Mouse (Mus musculus): Measurements from ENCODE around the gene Adgrg1. TPM values are rescaled to one million over a fixed set of nuclear protein-coding genes. Genes with fewer than 3 reads are reported as not detected.

Adgrg1 gene
- polyA plus RNA-seq, 1 experiment from 2014 or later, result 157 TPM

- WGBS, result 76% methylated on average over 2 of the region's 2 CpGs
- Histone ChIP-seq H3K27ac (ENCODE audit: low read depth, low read length) (no peak overlapping the region), H3K4me3 (ENCODE audit: low read depth, low read length) (no peak overlapping the region), H3K4me1 (ENCODE audit: control insufficient read depth, insufficient read depth, low read length) (peaks cover 5% of the 10 kb centered on the region; the same call in 1 of the 2 replicates), H3K36me3 (ENCODE audit: control insufficient read depth, insufficient read depth, low read length) (no peaks in the 10 kb centered on the region), H3K4me2 (no peak overlapping the region), H3K9me3 (ENCODE audit: control insufficient read depth, low read length) (no peaks in the 10 kb centered on the region), H3K9ac (ENCODE audit: low read length) (no peak overlapping the region), H3K27me3 (ENCODE audit: control insufficient read depth, insufficient read depth, low read length) (no peaks in the 10 kb centered on the region)
- no peak for ATAC-seq (ENCODE audit: low FRiP score)
- DNase-seq (ENCODE audit: low spot score, missing footprints), result no peak
Observed at GRCm38 (mm10) chr8:95049636-95050035, 75.1 kb downstream of the Adgrg1 start.

- DNase-seq (ENCODE audit: low spot score, missing footprints), result no peak
- Histone ChIP-seq H3K9me3 (ENCODE audit: control insufficient read depth, low read length) (no peaks in the 10 kb centered on the region), H3K4me1 (ENCODE audit: control insufficient read depth, insufficient read depth, low read length) (no peaks in the 10 kb centered on the region), H3K27ac (ENCODE audit: low read depth, low read length) (no peak overlapping the region), H3K4me3 (ENCODE audit: low read depth, low read length) (no peak overlapping the region), H3K27me3 (ENCODE audit: control insufficient read depth, insufficient read depth, low read length) (no peaks in the 10 kb centered on the region), H3K9ac (ENCODE audit: low read length) (no peak overlapping the region), H3K36me3 (ENCODE audit: control insufficient read depth, insufficient read depth, low read length) (no peaks in the 10 kb centered on the region), H3K4me2 (no peak overlapping the region)
- WGBS, result 61% methylated on average over 6 of the region's 6 CpGs
- no peak for ATAC-seq (ENCODE audit: low FRiP score)
Observed at GRCm38 (mm10) chr8:95054438-95054837, 79.9 kb downstream of the Adgrg1 start.

- H3K4me2 ChIP-seq, result no peak within 1 kb of the TSS
- H3K27ac ChIP-seq (ENCODE audit: low read depth, low read length), result no peak within 1 kb of the TSS
- H3K36me3 ChIP-seq (ENCODE audit: control insufficient read depth, insufficient read depth, low read length), result no peaks in the 10 kb centered on the region
- H3K4me1 ChIP-seq (ENCODE audit: control insufficient read depth, insufficient read depth, low read length), result no peaks in the 10 kb centered on the region
- H3K9me3 ChIP-seq (ENCODE audit: control insufficient read depth, low read length), result no peaks in the 10 kb centered on the region
- ATAC-seq (ENCODE audit: low FRiP score) (peak; percentile 73), DNase-seq (ENCODE audit: low spot score, missing footprints) (no peak)
- H3K9ac ChIP-seq (ENCODE audit: low read length), result no peak within 1 kb of the TSS
- no peaks in the 10 kb centered on the region for H3K27me3 ChIP-seq (ENCODE audit: control insufficient read depth, insufficient read depth, low read length)
- WGBS, result 26% methylated on average over 2 of the region's 2 CpGs
- no peak within 1 kb of the TSS for H3K4me3 ChIP-seq (ENCODE audit: low read depth, low read length)
Observed at GRCm38 (mm10) chr8:95054927-95055510, 80.5 kb downstream of the Adgrg1 start, which contains the start of gene Drc7. Gene Drc7 (plus strand): TSS chr8:95055103.

- H3K27ac ChIP-seq (ENCODE audit: low read depth, low read length), result no peak overlapping the region
- no peak overlapping the region for H3K4me3 ChIP-seq (ENCODE audit: low read depth, low read length)
- WGBS, result 96% methylated on average over 5 of the region's 5 CpGs
- H3K4me1 ChIP-seq (ENCODE audit: control insufficient read depth, insufficient read depth, low read length), result no peaks in the 10 kb centered on the region
- no peak overlapping the region for H3K4me2 ChIP-seq
- no peaks in the 10 kb centered on the region for H3K36me3 ChIP-seq (ENCODE audit: control insufficient read depth, insufficient read depth, low read length)
- H3K9ac ChIP-seq (ENCODE audit: low read length), result no peak overlapping the region
- H3K27me3 ChIP-seq (ENCODE audit: control insufficient read depth, insufficient read depth, low read length), result no peaks in the 10 kb centered on the region
- ATAC-seq (ENCODE audit: low FRiP score) (no peak), DNase-seq (ENCODE audit: low spot score, missing footprints) (no peak)
- no peaks in the 10 kb centered on the region for H3K9me3 ChIP-seq (ENCODE audit: control insufficient read depth, low read length)
Observed at GRCm38 (mm10) chr8:95056414-95056813, 81.9 kb downstream of the Adgrg1 start.

- ATAC-seq (ENCODE audit: low FRiP score) (no peak), DNase-seq (ENCODE audit: low spot score, missing footprints) (no peak)
- no peak overlapping the region for H3K4me3 ChIP-seq (ENCODE audit: low read depth, low read length)
- no peaks in the 10 kb centered on the region for H3K36me3 ChIP-seq (ENCODE audit: control insufficient read depth, insufficient read depth, low read length)
- WGBS, result 74% methylated on average over 6 of the region's 6 CpGs
- H3K9ac ChIP-seq (ENCODE audit: low read length), result no peak overlapping the region
- H3K4me2 ChIP-seq, result no peak overlapping the region
- no peak overlapping the region for H3K27ac ChIP-seq (ENCODE audit: low read depth, low read length)
- no peaks in the 10 kb centered on the region for H3K27me3 ChIP-seq (ENCODE audit: control insufficient read depth, insufficient read depth, low read length)
- no peaks in the 10 kb centered on the region for H3K4me1 ChIP-seq (ENCODE audit: control insufficient read depth, insufficient read depth, low read length)
- H3K9me3 ChIP-seq (ENCODE audit: control insufficient read depth, low read length), result no peaks in the 10 kb centered on the region
Observed at GRCm38 (mm10) chr8:95058661-95059060, 84.1 kb downstream of the Adgrg1 start.

- no peaks in the 10 kb centered on the region for H3K9me3 ChIP-seq (ENCODE audit: control insufficient read depth, low read length)
- no peaks in the 10 kb centered on the region for H3K4me1 ChIP-seq (ENCODE audit: control insufficient read depth, insufficient read depth, low read length)
- no peak overlapping the region for H3K9ac ChIP-seq (ENCODE audit: low read length)
- H3K36me3 ChIP-seq (ENCODE audit: control insufficient read depth, insufficient read depth, low read length), result no peaks in the 10 kb centered on the region
- DNase-seq (ENCODE audit: low spot score, missing footprints) (no peak), ATAC-seq (ENCODE audit: low FRiP score) (no peak)
- H3K27me3 ChIP-seq (ENCODE audit: control insufficient read depth, insufficient read depth, low read length), result no peaks in the 10 kb centered on the region
- no peak overlapping the region for H3K4me2 ChIP-seq
- WGBS, result 72% methylated on average over 6 of the region's 6 CpGs
- no peak overlapping the region for H3K4me3 ChIP-seq (ENCODE audit: low read depth, low read length)
- no peak overlapping the region for H3K27ac ChIP-seq (ENCODE audit: low read depth, low read length)
Observed at GRCm38 (mm10) chr8:95059812-95060533, 85.4 kb downstream of the Adgrg1 start.

Other genes starting within 250 kb of the Adgrg1 start
- gene Ccl22, start 229.2 kb upstream of the Adgrg1 start, polyA plus RNA-seq (2014; fragmentation: Nextera tagmentation; extraction: Ambion mirVana), result not detected in 2 replicates
- 9.4 and 10.4 TPM in 2 replicates for gene Cx3cl1, start 202.7 kb upstream of the Adgrg1 start, polyA plus RNA-seq (2014; fragmentation: Nextera tagmentation; extraction: Ambion mirVana)
- gene Ccl17, start 164.3 kb upstream of the Adgrg1 start, polyA plus RNA-seq (2014; fragmentation: Nextera tagmentation; extraction: Ambion mirVana), result not detected in 2 replicates
- gene Coq9, start 136.4 kb upstream of the Adgrg1 start, polyA plus RNA-seq (2014; fragmentation: Nextera tagmentation; extraction: Ambion mirVana), result 49.4 and 51.5 TPM in 2 replicates
- 134 and 154 TPM in 2 replicates for gene Ciapin1, start 136.4 kb upstream of the Adgrg1 start, polyA plus RNA-seq (2014; fragmentation: Nextera tagmentation; extraction: Ambion mirVana)
- 160 and 169 TPM in 2 replicates for gene Polr2c, start 117.3 kb upstream of the Adgrg1 start, polyA plus RNA-seq (2014; fragmentation: Nextera tagmentation; extraction: Ambion mirVana)
- gene Dok4, start 98.4 kb upstream of the Adgrg1 start, polyA plus RNA-seq (2014; fragmentation: Nextera tagmentation; extraction: Ambion mirVana), result 12.0 and 12.9 TPM in 2 replicates
- gene Ccdc102a, start 56.7 kb upstream of the Adgrg1 start, polyA plus RNA-seq (2014; fragmentation: Nextera tagmentation; extraction: Ambion mirVana), result 13.5 and 15.9 TPM in 2 replicates
- 0.36 and 0.40 TPM in 2 replicates for gene Adgrg5, start 51.1 kb upstream of the Adgrg1 start, polyA plus RNA-seq (2014; fragmentation: Nextera tagmentation; extraction: Ambion mirVana)
- gene Adgrg3, start 42.9 kb downstream of the Adgrg1 start, polyA plus RNA-seq (2014; fragmentation: Nextera tagmentation; extraction: Ambion mirVana), result 2.6 and 2.8 TPM in 2 replicates
- gene Drc7, start 80.4 kb downstream of the Adgrg1 start, polyA plus RNA-seq (2014; fragmentation: Nextera tagmentation; extraction: Ambion mirVana), result 0.14 TPM in 1 of 2 replicates, not detected in the other
- gene Katnb1, start 106.4 kb downstream of the Adgrg1 start, polyA plus RNA-seq (2014; fragmentation: Nextera tagmentation; extraction: Ambion mirVana), result 27.8 and 30.9 TPM in 2 replicates
- 2.3 and 3.6 TPM in 2 replicates for gene Kifc3, start 228.1 kb downstream of the Adgrg1 start, polyA plus RNA-seq (2014; fragmentation: Nextera tagmentation; extraction: Ambion mirVana)

Measured in midbrain, embryonic 11.5 days (tissue).